Mouse (Mus musculus) ES-E14 (cell line): ENCODE results near the gene Ide.

Experiments used
- CHD2 ChIP-seq: IDR thresholded peaks from 2 replicates; pipeline ENCODE4 v1.6.1; 2014; ENCODE audit warnings: mild to moderate bottlenecking, low read depth, low read length, inconsistent platforms
- HCFC1 ChIP-seq: IDR thresholded peaks from 2 replicates; pipeline ENCODE4 v1.6.1; 2012; ENCODE audit warnings: low read length, inconsistent platforms, borderline replicate concordance; ENCODE audit not compliant: insufficient read depth
- MAFK ChIP-seq: IDR thresholded peaks from 2 replicates; pipeline ENCODE4 v1.6.1; 2014; ENCODE audit warnings: mild to moderate bottlenecking, low read depth, low read length, inconsistent platforms; ENCODE audit not compliant: insufficient read depth
- ZNF384 ChIP-seq: IDR thresholded peaks from 2 replicates; pipeline ENCODE4 v1.6.1; 2012; ENCODE audit warnings: low read depth, low read length, inconsistent platforms

DNA sequence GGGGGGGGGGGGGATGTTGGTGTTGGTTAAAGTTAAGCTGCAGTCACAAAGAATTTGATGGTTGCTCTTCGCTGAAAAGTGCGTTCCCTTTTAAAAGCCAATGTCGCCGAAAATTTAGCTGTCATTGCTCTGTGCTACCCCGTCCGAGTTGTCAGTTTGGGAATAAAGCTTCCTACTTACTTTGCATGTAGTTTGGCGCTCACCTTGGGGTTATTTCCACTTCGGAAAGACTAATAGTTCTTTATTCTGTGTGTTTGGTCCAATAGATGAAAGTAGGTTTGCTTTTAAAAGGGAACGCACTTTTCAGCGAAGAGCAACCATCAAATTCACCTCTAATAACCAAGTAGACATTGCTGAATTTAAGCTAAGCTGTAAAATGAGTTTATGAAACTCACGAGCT is 39.2 kb upstream of the Ide start:
- TF ChIP-seq HCFC1 (no peak), CHD2 (no peak), MAFK (no peak), ZNF384 (no peak)
